In genomic region chr7:123059718-123060337, GRCm38 (mm10) we compare ENCODE assay signal across 20 mouse cellular contexts.
DNase-seq lines count a peak whose midpoint lies in the region; ATAC-seq and TF ChIP-seq lines count a peak whose summit lies in the region.
"Had no signal": no experiment of that assay in that cellular context is flagged by ENCODE, and none has a peak within 500 bp of the region (broad histone marks: within the 10 kb centered on the region; RNA-seq: fewer than 3 reads in every experiment).

No protein-coding gene starts in this region.

- 82% methylated on average over 9 of the region's 9 CpGs for WGBS in midbrain, postnatal 0 days
- 92% methylated on average over 9 of the region's 9 CpGs for WGBS in midbrain, embryonic 10.5 days

- no peak overlapping the region for H3K4me2 ChIP-seq in midbrain, postnatal 0 days (ENCODE audit: low read depth, low read length, poor library complexity, severe bottlenecking)
- H3K4me2 ChIP-seq: forebrain, embryonic 15.5 days; heart, embryonic 12.5 days; hindbrain, embryonic 14.5 days had no signal

- peak overlapping the region; percentile 12; the same call in 1 of the 2 replicates for H3K27ac ChIP-seq in midbrain, postnatal 0 days (ENCODE audit: low read depth, low read length)
- H3K27ac ChIP-seq in midbrain, embryonic 10.5 days (replicated peaks): no peak overlapping the region
- H3K27ac ChIP-seq: embryonic facial prominence, embryonic 10.5 days; forebrain, embryonic 15.5 days; gastrocnemius, adult 2 months; hindbrain, embryonic 10.5 days; hindbrain, embryonic 14.5 days had no signal

- no peaks in the 10 kb centered on the region for H3K9me3 ChIP-seq in midbrain, postnatal 0 days (ENCODE audit: low read length)
- no peaks in the 10 kb centered on the region for H3K9me3 ChIP-seq in midbrain, embryonic 10.5 days (replicated peaks)
- H3K9me3 ChIP-seq: embryonic facial prominence, embryonic 10.5 days; forebrain, embryonic 15.5 days; hindbrain, embryonic 10.5 days had no signal

- peaks cover 6% of the 10 kb centered on the region; the same call in 1 of the 2 replicates for H3K4me1 ChIP-seq in midbrain, postnatal 0 days (ENCODE audit: insufficient read depth, low read length)
- H3K4me1 ChIP-seq in midbrain, embryonic 10.5 days: peaks cover 13% of the 10 kb centered on the region
- H3K4me1 ChIP-seq: heart, embryonic 12.5 days had no signal

- H3K4me3 ChIP-seq in midbrain, postnatal 0 days (ENCODE audit: low read depth, low read length): no peak overlapping the region
- H3K4me3 ChIP-seq in midbrain, embryonic 10.5 days: no peak overlapping the region
- H3K4me3 ChIP-seq: embryonic facial prominence, embryonic 10.5 days; forebrain, embryonic 15.5 days; gastrocnemius, adult 2 months; heart, embryonic 12.5 days; hindbrain, embryonic 10.5 days had no signal

- no peaks in the 10 kb centered on the region for H3K36me3 ChIP-seq in midbrain, postnatal 0 days (ENCODE audit: insufficient read depth, low read length)
- no peaks in the 10 kb centered on the region for H3K36me3 ChIP-seq in midbrain, embryonic 10.5 days
- H3K36me3 ChIP-seq: embryonic facial prominence, embryonic 10.5 days; forebrain, embryonic 15.5 days; heart, embryonic 12.5 days; hindbrain, embryonic 10.5 days had no signal

- TF ChIP-seq CTCF in midbrain, postnatal 0 days (IDR thresholded peaks at IDR 0.05): no peak

- ATAC-seq in midbrain, postnatal 0 days (ENCODE audit: low FRiP score): no peak
- ATAC-seq: CD4-positive, CD25-positive, alpha-beta regulatory T cell, adult 4 months; forebrain, embryonic 15.5 days; intestine, embryonic 16.5 days had no signal

- no peaks in the 10 kb centered on the region for H3K27me3 ChIP-seq in midbrain, postnatal 0 days (ENCODE audit: insufficient read depth, low read length)
- H3K27me3 ChIP-seq in midbrain, embryonic 10.5 days (ENCODE audit: low read depth, poor library complexity, severe bottlenecking): no peaks in the 10 kb centered on the region
- H3K27me3 ChIP-seq: forebrain, embryonic 15.5 days; heart, embryonic 12.5 days had no signal

- no peak overlapping the region for H3K9ac ChIP-seq in midbrain, postnatal 0 days (replicated peaks; ENCODE audit: low read length, poor library complexity, severe bottlenecking)
- H3K9ac ChIP-seq: forebrain, embryonic 15.5 days; heart, embryonic 12.5 days; hindbrain, embryonic 14.5 days had no signal

- DNase-seq in adrenal gland, adult 2 months: peak; percentile 26
- no peak for DNase-seq in adrenal gland, postnatal 36 days
- DNase-seq in midbrain, postnatal 0 days (ENCODE audit: low spot score): no peak
- no peak for DNase-seq in midbrain, embryonic 10.5 days (ENCODE audit: low spot score)
- DNase-seq in NIH3T3 (ENCODE audit: low read depth): peak; percentile 74
- no peak for DNase-seq in lung, postnatal 14 days
- DNase-seq in cerebellum, adult 11 months: no peak
- DNase-seq in adrenal gland, postnatal 25 days: no peak
- DNase-seq: adrenal gland, adult 8-10 months; cerebellum, adult 2 months; cerebellum, postnatal 10 days; gastrocnemius, adult 2 months; gastrocnemius, postnatal 25 days had no signal

Comparison
In these comparisons a context has a peak if more than half of its experiments do, and no peak if none do; other contexts are left out.
1. DNase-seq: peak in adrenal gland, adult 2 months (single experiment) and NIH3T3 (single experiment); none in adrenal gland, postnatal 36 days (0 of 2), midbrain, postnatal 0 days (single experiment), midbrain, embryonic 10.5 days (single experiment), lung, postnatal 14 days (single experiment), cerebellum, adult 11 months (single experiment) and adrenal gland, postnatal 25 days (single experiment).